Mouse (Mus musculus) neural tube, embryonic 13.5 days (tissue): ENCODE measurements around the gene Acaca. TPM values are rescaled to one million over a fixed set of nuclear protein-coding genes. Genes with fewer than 3 reads are reported as not detected.
A peak's percentile ranks its signal among the peaks of the same experiment; 100 is the strongest.

Experiments
- ATAC-seq: fragments of 200-750 bp; cut with Nextera tagmentation; 2 replicates; pipeline ENCODE4 v1.8.0; 2017; ENCODE audit warnings: low read depth, mild to moderate bottlenecking, moderate TSS enrichment, moderate library complexity
- H3K27ac ChIP-seq: fragments of 300-500 bp; sonication (generic); replicated peaks from 2 replicates; pipeline ENCODE4 v1.5.1; 2015; ENCODE audit warnings: moderate library complexity, mild to moderate bottlenecking, inconsistent platforms
- H3K27me3 ChIP-seq: fragments of 300-500 bp; sonication (generic); 2 replicates; pipeline ENCODE4 v1.6.1; 2015; ENCODE audit warnings: mild to moderate bottlenecking, inconsistent platforms
- H3K36me3 ChIP-seq: fragments of 300-500 bp; sonication (generic); 2 replicates; pipeline ENCODE4 v1.6.1; 2015; ENCODE audit warnings: mild to moderate bottlenecking, inconsistent platforms
- H3K4me1 ChIP-seq: fragments of 300-500 bp; sonication (generic); replicated peaks from 2 replicates; pipeline ENCODE4 v1.6.1; 2015; ENCODE audit warnings: inconsistent platforms
- H3K4me2 ChIP-seq: fragments of 300-500 bp; sonication (generic); 2 replicates; pipeline ENCODE4 v1.6.1; 2015; ENCODE audit warnings: inconsistent platforms, mild to moderate bottlenecking, moderate library complexity
- H3K4me3 ChIP-seq: fragments of 300-500 bp; sonication (generic); 2 replicates; pipeline ENCODE4 v1.5.1; 2015; ENCODE audit warnings: mild to moderate bottlenecking, inconsistent platforms
- H3K9ac ChIP-seq: fragments of 300-500 bp; sonication (generic); 2 replicates; pipeline ENCODE4 v1.6.1; 2015; ENCODE audit warnings: moderate library complexity, mild to moderate bottlenecking, inconsistent platforms
- H3K9me3 ChIP-seq: fragments of 300-500 bp; sonication (generic); 2 replicates; pipeline ENCODE4 v1.6.1; 2016; ENCODE audit warnings: inconsistent platforms
- WGBS: fragments of 180-500 bp; shearing (Covaris S2); methylation state at CpG from one replicate; pipeline ENCODE4 v1.1.7; 2015; 5-methylcytosine and 5-hydroxymethylcytosine counted together
- polyA plus RNA-seq: library from polyadenylated mRNA; unstranded; fragments of >200 nt; fragmentation: Nextera tagmentation; extraction: Ambion mirVana; gene quantifications from 2 replicates; pipeline ENCODE4 v1.2.1, GENCODE M21; 2015

Acaca gene
- 19.8 and 22.6 TPM in 2 replicates for polyA plus RNA-seq

DNA sequence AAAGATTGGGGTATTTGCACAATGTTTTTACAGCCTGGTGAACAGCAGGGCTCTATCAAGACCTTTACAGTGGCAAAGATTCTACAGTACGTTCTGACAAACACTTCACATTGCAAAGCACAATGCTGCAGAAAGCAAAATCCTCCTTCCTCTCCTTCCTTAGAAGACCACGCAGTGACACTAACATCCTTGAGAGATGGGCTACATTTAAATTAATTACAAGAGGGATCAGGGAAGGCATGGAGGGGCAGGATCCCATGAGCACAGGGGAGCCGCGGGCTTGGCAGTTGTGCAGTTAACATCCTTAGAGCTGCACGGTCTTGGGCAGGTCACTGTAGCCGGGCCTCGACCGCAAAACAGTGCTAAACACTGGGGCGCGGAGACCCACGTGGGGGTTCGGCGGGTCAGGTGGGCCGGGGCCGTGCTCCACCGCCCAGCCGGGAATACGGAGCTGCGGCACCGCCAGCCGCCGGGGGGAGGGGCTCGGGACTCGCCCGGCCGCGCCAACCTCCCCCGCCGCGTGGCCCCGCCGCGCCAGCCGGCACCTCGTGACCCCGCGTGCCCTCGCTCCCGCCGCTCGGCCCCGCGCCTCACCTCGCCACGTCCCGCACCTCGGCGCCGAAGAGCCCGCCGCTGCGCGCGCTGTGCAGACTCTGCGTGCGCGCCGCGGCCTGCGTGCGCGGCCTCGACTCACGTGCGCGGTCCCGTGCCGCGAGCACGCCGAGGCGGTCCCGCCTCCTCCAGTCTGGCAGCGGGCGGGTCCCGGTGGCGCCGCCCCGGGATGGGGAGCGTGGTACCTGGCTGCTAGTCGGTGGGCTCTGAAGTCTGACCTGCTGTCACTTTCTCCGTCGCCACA is at the start of gene Acaca, which contains the start of gene Tada2a:
Acaca (plus strand) TSS at position 730 of the 856 bp plus-strand sequence.
Tada2a (minus strand) TSS at position 658 of the 856 bp plus-strand sequence.
- peaks cover 29% of the 10 kb centered on the region for H3K4me1 ChIP-seq
- peak within 1 kb of the TSS; percentile 79 for H3K9ac ChIP-seq
- H3K4me3 ChIP-seq: peak within 1 kb of the TSS; percentile 76
- under 1% methylated on average over 81 of the region's 83 CpGs for WGBS
- peaks cover 23% of the 10 kb centered on the region for H3K36me3 ChIP-seq
- peak within 1 kb of the TSS; percentile 68 for H3K27ac ChIP-seq
- H3K9me3 ChIP-seq: no peaks in the 10 kb centered on the region
- ATAC-seq: peak; percentile 96
- peak within 1 kb of the TSS; percentile 84 for H3K4me2 ChIP-seq
- H3K27me3 ChIP-seq: no peaks in the 10 kb centered on the region

DNA sequence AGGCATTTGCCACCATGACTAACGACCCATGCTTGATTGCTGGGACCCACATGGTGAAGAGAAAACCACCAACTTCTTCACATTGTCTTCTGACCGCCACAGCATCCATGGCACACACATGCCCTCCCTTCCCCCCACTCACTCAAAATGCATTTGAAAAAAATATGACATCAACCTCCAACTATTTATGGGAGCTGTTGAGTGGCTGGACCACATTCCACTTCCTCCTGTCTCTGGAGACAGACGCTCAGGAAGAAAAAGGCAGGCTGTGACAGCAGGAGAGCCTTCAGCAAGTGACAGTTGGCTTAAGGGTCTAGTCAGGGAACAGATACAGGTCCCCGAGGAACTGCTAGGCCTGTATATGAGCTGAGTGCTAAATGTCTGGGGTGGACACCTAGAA is 49.6 kb upstream of the Acaca start:
- no peaks in the 10 kb centered on the region for H3K4me1 ChIP-seq
- H3K36me3 ChIP-seq: peaks cover 48% of the 10 kb centered on the region
- no peaks in the 10 kb centered on the region for H3K9me3 ChIP-seq
- H3K9ac ChIP-seq: no peak overlapping the region
- no peak overlapping the region for H3K4me3 ChIP-seq
- 78% methylated on average over 4 of the region's 4 CpGs for WGBS
- H3K27ac ChIP-seq: no peak overlapping the region
- H3K4me2 ChIP-seq: no peak overlapping the region
- no peaks in the 10 kb centered on the region for H3K27me3 ChIP-seq
- ATAC-seq: no peak

DNA sequence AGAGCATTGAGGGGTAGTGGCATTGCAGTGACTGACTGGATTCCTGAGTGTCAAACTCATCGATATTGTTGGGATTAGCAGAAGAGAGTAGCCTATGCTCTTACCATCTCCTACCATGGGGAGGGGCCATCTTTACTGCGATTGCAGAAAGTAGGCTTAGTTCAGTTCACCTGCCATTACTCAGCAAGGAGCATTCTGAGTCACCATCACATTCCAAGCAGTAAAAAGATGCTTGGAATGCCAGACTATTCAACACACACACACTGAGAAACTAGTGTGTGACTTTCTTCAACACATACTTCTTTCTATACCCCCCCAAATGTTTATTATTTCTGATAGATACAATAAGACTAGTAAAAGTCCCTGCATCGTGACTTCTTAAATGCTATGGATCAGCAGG is 49.1 kb upstream of the Acaca start:
- ATAC-seq: no peak
- peaks cover 48% of the 10 kb centered on the region for H3K36me3 ChIP-seq
- WGBS: 87% methylated on average over 3 of the region's 3 CpGs
- no peak overlapping the region for H3K9ac ChIP-seq
- no peaks in the 10 kb centered on the region for H3K27me3 ChIP-seq
- no peaks in the 10 kb centered on the region for H3K9me3 ChIP-seq
- H3K27ac ChIP-seq: no peak overlapping the region
- no peak overlapping the region for H3K4me2 ChIP-seq
- H3K4me1 ChIP-seq: no peaks in the 10 kb centered on the region
- H3K4me3 ChIP-seq: no peak overlapping the region

GRCm38 (mm10) chr11:84081901-84082300 is 47.6 kb upstream of the Acaca start:
- ATAC-seq: no peak
- H3K4me2 ChIP-seq: no peak overlapping the region
- 68% methylated on average over 5 of the region's 5 CpGs for WGBS
- no peaks in the 10 kb centered on the region for H3K4me1 ChIP-seq
- no peaks in the 10 kb centered on the region for H3K9me3 ChIP-seq
- H3K27me3 ChIP-seq: no peaks in the 10 kb centered on the region
- H3K4me3 ChIP-seq: no peak overlapping the region
- H3K27ac ChIP-seq: no peak overlapping the region
- peaks cover 56% of the 10 kb centered on the region for H3K36me3 ChIP-seq
- no peak overlapping the region for H3K9ac ChIP-seq

- Histone ChIP-seq H3K36me3 (peaks cover 69% of the 10 kb centered on the region), H3K4me3 (no peak overlapping the region), H3K4me2 (no peak overlapping the region), H3K9me3 (no peaks in the 10 kb centered on the region), H3K27ac (no peak overlapping the region), H3K9ac (no peak overlapping the region), H3K27me3 (no peaks in the 10 kb centered on the region), H3K4me1 (no peaks in the 10 kb centered on the region)
- no peak for ATAC-seq
- WGBS: 85% methylated on average over 8 of the region's 8 CpGs
Observed at GRCm38 (mm10) chr11:84090572-84090971, 38.9 kb upstream of the Acaca start.

DNA sequence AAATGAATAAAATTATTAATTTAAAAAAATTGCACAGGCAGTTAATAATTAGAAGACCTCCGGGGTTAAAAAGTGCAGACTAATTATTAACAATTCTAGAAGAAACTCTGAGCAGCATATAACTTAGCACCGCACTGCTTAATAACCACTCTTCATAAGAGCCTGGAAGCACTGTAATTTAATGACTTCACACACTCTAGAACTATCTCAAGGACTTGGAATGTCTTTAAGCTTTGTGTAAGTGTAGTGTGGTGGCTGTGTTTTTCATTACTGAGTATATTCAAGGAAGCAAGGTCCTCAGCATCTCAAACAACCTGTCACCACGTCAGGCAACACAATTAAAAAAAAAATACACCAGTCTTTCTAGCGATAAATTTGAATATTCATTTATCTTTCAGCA is 34.4 kb upstream of the Acaca start:
- no peak overlapping the region for H3K27ac ChIP-seq
- ATAC-seq: no peak
- H3K36me3 ChIP-seq: peaks cover 72% of the 10 kb centered on the region
- 91% methylated on average over 4 of the region's 4 CpGs for WGBS
- H3K9ac ChIP-seq: no peak overlapping the region
- H3K4me3 ChIP-seq: no peak overlapping the region
- no peak overlapping the region for H3K4me2 ChIP-seq
- no peaks in the 10 kb centered on the region for H3K4me1 ChIP-seq
- no peaks in the 10 kb centered on the region for H3K27me3 ChIP-seq
- no peaks in the 10 kb centered on the region for H3K9me3 ChIP-seq

DNA sequence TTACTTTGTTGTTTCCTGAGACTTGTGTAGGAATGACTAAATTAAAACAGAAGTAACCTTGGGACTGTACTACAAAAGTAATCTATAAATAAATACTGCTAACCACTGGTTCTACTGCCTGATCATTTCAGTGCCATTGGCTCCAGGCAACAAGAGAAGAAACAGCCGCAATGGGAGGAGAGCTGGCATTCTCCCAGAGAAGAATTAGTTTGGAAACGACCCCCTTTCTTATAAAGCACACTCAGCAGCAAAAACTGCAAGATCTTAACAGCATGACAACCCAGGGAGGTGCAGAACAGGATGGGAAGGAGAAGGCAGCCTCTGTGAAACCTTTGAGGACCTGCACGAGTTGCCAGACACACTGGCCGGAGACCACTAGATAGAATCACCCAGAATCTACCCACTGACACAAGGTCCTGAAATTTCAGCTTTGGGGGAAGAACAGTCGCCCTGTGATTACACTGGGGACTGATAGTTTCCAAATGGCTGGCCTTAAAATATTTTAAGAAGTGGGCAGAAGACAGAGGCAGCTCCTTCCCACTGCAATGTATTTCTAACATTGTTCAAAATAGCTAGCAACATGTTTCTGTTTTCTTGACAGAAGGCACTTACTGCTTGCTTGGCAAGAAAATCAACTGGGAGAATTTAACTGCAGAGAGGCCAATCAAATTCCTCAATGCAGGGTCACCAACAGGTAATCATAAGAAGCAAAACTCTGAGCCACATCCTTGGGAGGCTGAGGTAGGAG is 32.0 kb upstream of the Acaca start:
- no peaks in the 10 kb centered on the region for H3K9me3 ChIP-seq
- WGBS: 77% methylated on average over 5 of the region's 5 CpGs
- H3K27me3 ChIP-seq: no peaks in the 10 kb centered on the region
- no peak overlapping the region for H3K9ac ChIP-seq
- H3K4me3 ChIP-seq: no peak overlapping the region
- peaks cover 73% of the 10 kb centered on the region for H3K36me3 ChIP-seq
- ATAC-seq: no peak
- no peak overlapping the region for H3K4me2 ChIP-seq
- H3K4me1 ChIP-seq: no peaks in the 10 kb centered on the region
- no peak overlapping the region for H3K27ac ChIP-seq

- no peaks in the 10 kb centered on the region for H3K4me1 ChIP-seq
- peaks cover 90% of the 10 kb centered on the region for H3K36me3 ChIP-seq
- no peak overlapping the region for H3K4me2 ChIP-seq
- no peak for ATAC-seq
- H3K27ac ChIP-seq: no peak overlapping the region
- no peaks in the 10 kb centered on the region for H3K9me3 ChIP-seq
- no peaks in the 10 kb centered on the region for H3K27me3 ChIP-seq
- no peak overlapping the region for H3K4me3 ChIP-seq
- H3K9ac ChIP-seq: no peak overlapping the region
Observed at GRCm38 (mm10) chr11:84101182-84101581, 28.3 kb upstream of the Acaca start.

DNA sequence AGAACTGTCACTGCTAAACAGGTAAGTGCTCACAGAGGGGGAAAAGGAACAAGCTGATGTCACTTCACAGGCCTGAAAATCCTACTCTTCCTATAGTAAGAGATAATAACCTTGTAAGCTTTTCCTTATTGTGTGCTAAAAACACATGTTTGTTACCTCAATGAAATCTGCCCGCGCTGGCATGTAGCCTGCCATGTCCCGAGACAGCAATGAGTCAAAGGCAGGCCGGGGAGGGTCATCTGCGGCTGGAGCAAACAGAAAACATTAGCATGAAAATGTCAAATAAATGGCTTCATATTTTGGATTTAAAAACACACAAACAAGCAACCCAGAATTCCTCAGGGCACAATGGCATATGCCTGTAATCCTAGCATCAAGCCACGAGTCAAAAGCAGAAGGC is 25.4 kb upstream of the Acaca start:
- Histone ChIP-seq H3K4me3 (no peak overlapping the region), H3K9me3 (no peaks in the 10 kb centered on the region), H3K4me1 (no peaks in the 10 kb centered on the region), H3K36me3 (peaks cover 92% of the 10 kb centered on the region), H3K27me3 (no peaks in the 10 kb centered on the region), H3K4me2 (no peak overlapping the region), H3K27ac (no peak overlapping the region), H3K9ac (no peak overlapping the region)
- 89% methylated on average over 6 of the region's 6 CpGs for WGBS
- ATAC-seq: no peak

DNA sequence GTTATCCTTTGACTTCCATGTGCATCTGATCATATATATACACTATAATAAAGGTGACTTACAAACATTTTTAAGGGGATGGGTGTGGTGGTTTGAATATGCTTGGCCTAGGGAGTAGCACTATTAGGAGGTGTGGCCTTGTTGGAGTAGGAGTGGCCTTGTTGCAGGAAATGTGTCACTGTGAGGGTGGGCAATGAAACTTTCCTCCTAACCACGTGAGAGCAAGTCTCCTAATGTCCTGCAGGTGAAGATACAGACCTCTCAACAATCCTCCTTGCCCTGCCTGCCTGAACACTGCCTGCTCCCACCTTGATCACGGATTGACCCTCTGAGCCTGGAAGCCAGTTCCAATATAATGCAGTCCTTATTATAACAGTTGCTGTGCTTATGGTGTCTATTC is 22.3 kb upstream of the Acaca start:
- H3K27ac ChIP-seq: no peak overlapping the region
- no peaks in the 10 kb centered on the region for H3K27me3 ChIP-seq
- H3K9ac ChIP-seq: no peak overlapping the region
- H3K36me3 ChIP-seq: peaks cover 85% of the 10 kb centered on the region
- no peaks in the 10 kb centered on the region for H3K9me3 ChIP-seq
- no peak overlapping the region for H3K4me3 ChIP-seq
- H3K4me1 ChIP-seq: no peaks in the 10 kb centered on the region
- ATAC-seq: no peak
- H3K4me2 ChIP-seq: no peak overlapping the region
- WGBS: 68% methylated on average over 2 of the region's 2 CpGs

GRCm38 (mm10) chr11:84113623-84114022 is 15.8 kb upstream of the Acaca start:
- 92% methylated on average over 5 of the region's 5 CpGs for WGBS
- Histone ChIP-seq H3K9me3 (no peaks in the 10 kb centered on the region), H3K36me3 (peaks cover 71% of the 10 kb centered on the region), H3K4me3 (no peak overlapping the region), H3K4me1 (no peaks in the 10 kb centered on the region), H3K4me2 (no peak overlapping the region), H3K27ac (no peak overlapping the region), H3K27me3 (no peaks in the 10 kb centered on the region), H3K9ac (no peak overlapping the region)
- no peak for ATAC-seq

GRCm38 (mm10) chr11:84115646-84116045 is 13.8 kb upstream of the Acaca start:
- Histone ChIP-seq H3K36me3 (peaks cover 76% of the 10 kb centered on the region), H3K9ac (no peak overlapping the region), H3K4me2 (no peak overlapping the region), H3K9me3 (no peaks in the 10 kb centered on the region), H3K27ac (no peak overlapping the region), H3K4me3 (no peak overlapping the region), H3K4me1 (no peaks in the 10 kb centered on the region), H3K27me3 (no peaks in the 10 kb centered on the region)
- no peak for ATAC-seq
- WGBS: 83% methylated on average over 9 of the region's 9 CpGs
